Mouse (Mus musculus): ENCODE data around the gene Lpar3. TPM values are rescaled to one million over a fixed set of nuclear protein-coding genes. Genes with fewer than 3 reads are reported as not detected.

Gene Lpar3
- polyA plus RNA-seq, 1 experiment from 2014 or later: 0.68 TPM

- WGBS: 87% methylated on average over 11 of the region's 11 CpGs
Measured at GRCm38 (mm10) chr3:146275360-146276025, 54.7 kb downstream of the Lpar3 start.

GRCm38 (mm10) chr3:146276026-146276409, 55.3 kb downstream of the Lpar3 start:
- no peak overlapping the region for H3K27ac ChIP-seq
- no peak overlapping the region for H3K4me3 ChIP-seq
- H3K9me3 ChIP-seq: no peaks in the 10 kb centered on the region
- WGBS: 51% methylated on average over 4 of the region's 4 CpGs
- H3K27me3 ChIP-seq (ENCODE audit: insufficient read depth, poor library complexity, severe bottlenecking): no peaks in the 10 kb centered on the region
- no peaks in the 10 kb centered on the region for H3K36me3 ChIP-seq
- peaks cover 16% of the 10 kb centered on the region for H3K4me1 ChIP-seq (replicated peaks)
- DNase-seq (ENCODE audit: low spot score): no peak

More at GRCm38 (mm10) chr3:146275360-146276025, 54.7 kb downstream of the Lpar3 start:
- Histone ChIP-seq H3K4me3 (no peak overlapping the region), H3K27ac (no peak overlapping the region), H3K9me3 (no peaks in the 10 kb centered on the region), H3K36me3 (no peaks in the 10 kb centered on the region), H3K4me1 (replicated peaks) (peaks cover 16% of the 10 kb centered on the region), H3K27me3 (ENCODE audit: insufficient read depth, poor library complexity, severe bottlenecking) (no peaks in the 10 kb centered on the region)
- DNase-seq (ENCODE audit: low spot score): no peak

- H3K4me3 ChIP-seq: no peak overlapping the region
- H3K4me1 ChIP-seq (replicated peaks): peaks cover 16% of the 10 kb centered on the region
- H3K27me3 ChIP-seq (ENCODE audit: insufficient read depth, poor library complexity, severe bottlenecking): no peaks in the 10 kb centered on the region
- no peak for DNase-seq (ENCODE audit: low spot score)
- 93% methylated on average over 4 of the region's 4 CpGs for WGBS
- H3K9me3 ChIP-seq: no peaks in the 10 kb centered on the region
- H3K27ac ChIP-seq: no peak overlapping the region
- no peaks in the 10 kb centered on the region for H3K36me3 ChIP-seq
Measured at GRCm38 (mm10) chr3:146276991-146277390, 56.2 kb downstream of the Lpar3 start.

- H3K9me3 ChIP-seq: no peaks in the 10 kb centered on the region
- no peak overlapping the region for H3K4me3 ChIP-seq
- H3K27me3 ChIP-seq (ENCODE audit: insufficient read depth, poor library complexity, severe bottlenecking): no peaks in the 10 kb centered on the region
- H3K27ac ChIP-seq: no peak overlapping the region
- WGBS: 79% methylated on average over 11 of the region's 11 CpGs
- DNase-seq (ENCODE audit: low spot score): no peak
- no peaks in the 10 kb centered on the region for H3K36me3 ChIP-seq
- peaks cover 16% of the 10 kb centered on the region for H3K4me1 ChIP-seq (replicated peaks)
Measured at GRCm38 (mm10) chr3:146277456-146277855, 56.7 kb downstream of the Lpar3 start.

GRCm38 (mm10) chr3:146278195-146279140, 57.7 kb downstream of the Lpar3 start:
- peak overlapping the region; percentile 24; the same call in 1 of the 2 replicates for H3K27ac ChIP-seq

GRCm38 (mm10) chr3:146283732-146284361, 63.1 kb downstream of the Lpar3 start:
- Histone ChIP-seq H3K27me3 (ENCODE audit: insufficient read depth, poor library complexity, severe bottlenecking) (no peaks in the 10 kb centered on the region), H3K36me3 (no peaks in the 10 kb centered on the region), H3K9me3 (no peaks in the 10 kb centered on the region), H3K4me1 (replicated peaks) (peaks cover 2% of the 10 kb centered on the region; the same call in 1 of the 2 replicates), H3K27ac (no peak overlapping the region), H3K4me3 (no peak overlapping the region)
- 76% methylated on average over 3 of the region's 3 CpGs for WGBS
- no peak for DNase-seq (ENCODE audit: low spot score)

More at GRCm38 (mm10) chr3:146278195-146279140, 57.7 kb downstream of the Lpar3 start:
- Histone ChIP-seq H3K27me3 (ENCODE audit: insufficient read depth, poor library complexity, severe bottlenecking) (no peaks in the 10 kb centered on the region), H3K4me3 (no peak overlapping the region), H3K4me1 (replicated peaks) (peaks cover 16% of the 10 kb centered on the region), H3K9me3 (no peaks in the 10 kb centered on the region), H3K36me3 (no peaks in the 10 kb centered on the region)
- 76% methylated on average over 13 of the region's 13 CpGs for WGBS
- DNase-seq (ENCODE audit: low spot score): no peak

GRCm38 (mm10) chr3:146286118-146286517, 65.4 kb downstream of the Lpar3 start:
- Histone ChIP-seq H3K36me3 (no peaks in the 10 kb centered on the region), H3K4me1 (replicated peaks) (no peaks in the 10 kb centered on the region)

GRCm38 (mm10) chr3:146291928-146292327, 71.2 kb downstream of the Lpar3 start:
- 67% methylated on average over 3 of the region's 3 CpGs for WGBS
- no peaks in the 10 kb centered on the region for H3K9me3 ChIP-seq
- no peak overlapping the region for H3K27ac ChIP-seq
- DNase-seq (ENCODE audit: low spot score): no peak
- no peaks in the 10 kb centered on the region for H3K27me3 ChIP-seq (ENCODE audit: insufficient read depth, poor library complexity, severe bottlenecking)
- H3K4me1 ChIP-seq (replicated peaks): no peaks in the 10 kb centered on the region
- no peaks in the 10 kb centered on the region for H3K36me3 ChIP-seq
- no peak overlapping the region for H3K4me3 ChIP-seq

More at GRCm38 (mm10) chr3:146286118-146286517, 65.4 kb downstream of the Lpar3 start:
- no peak for DNase-seq (ENCODE audit: low spot score)
- H3K4me3 ChIP-seq: no peak overlapping the region
- 88% methylated on average over 4 of the region's 4 CpGs for WGBS
- H3K9me3 ChIP-seq: no peaks in the 10 kb centered on the region
- H3K27me3 ChIP-seq (ENCODE audit: insufficient read depth, poor library complexity, severe bottlenecking): no peaks in the 10 kb centered on the region
- H3K27ac ChIP-seq: no peak overlapping the region

GRCm38 (mm10) chr3:146292515-146292914, 71.8 kb downstream of the Lpar3 start:
- no peak for DNase-seq (ENCODE audit: low spot score)
- Histone ChIP-seq H3K4me3 (no peak overlapping the region), H3K36me3 (no peaks in the 10 kb centered on the region), H3K27me3 (ENCODE audit: insufficient read depth, poor library complexity, severe bottlenecking) (no peaks in the 10 kb centered on the region), H3K9me3 (no peaks in the 10 kb centered on the region), H3K4me1 (replicated peaks) (no peaks in the 10 kb centered on the region), H3K27ac (no peak overlapping the region)
- 85% methylated on average over 5 of the region's 5 CpGs for WGBS

GRCm38 (mm10) chr3:146302451-146302850, 81.7 kb downstream of the Lpar3 start:
- no peaks in the 10 kb centered on the region for H3K9me3 ChIP-seq
- no peaks in the 10 kb centered on the region for H3K27me3 ChIP-seq (ENCODE audit: insufficient read depth, poor library complexity, severe bottlenecking)
- peaks cover 12% of the 10 kb centered on the region; the same call in 1 of the 2 replicates for H3K4me1 ChIP-seq (replicated peaks)
- H3K27ac ChIP-seq: no peak overlapping the region
- no peak for DNase-seq (ENCODE audit: low spot score)
- no peak overlapping the region for H3K4me3 ChIP-seq
- H3K36me3 ChIP-seq: no peaks in the 10 kb centered on the region
- 90% methylated on average over 3 of the region's 3 CpGs for WGBS

- 94% methylated on average over 5 of the region's 5 CpGs for WGBS
- no peak overlapping the region for H3K4me3 ChIP-seq
- peaks cover 13% of the 10 kb centered on the region; the same call in 1 of the 2 replicates for H3K4me1 ChIP-seq (replicated peaks)
Measured at GRCm38 (mm10) chr3:146303194-146303593, 82.4 kb downstream of the Lpar3 start.

GRCm38 (mm10) chr3:146304556-146305405, 84.0 kb downstream of the Lpar3 start:
- 88% methylated on average over 21 of the region's 21 CpGs for WGBS
- H3K36me3 ChIP-seq: no peaks in the 10 kb centered on the region
- H3K27ac ChIP-seq: 0 out of 2 replicates have a peak overlapping the region, but pooled peaks have one; percentile 8
- no peaks in the 10 kb centered on the region for H3K27me3 ChIP-seq (ENCODE audit: insufficient read depth, poor library complexity, severe bottlenecking)
- peaks cover 15% of the 10 kb centered on the region for H3K4me1 ChIP-seq (replicated peaks)
- no peaks in the 10 kb centered on the region for H3K9me3 ChIP-seq
- no peak overlapping the region for H3K4me3 ChIP-seq
- no peak for DNase-seq (ENCODE audit: low spot score)

More at GRCm38 (mm10) chr3:146303194-146303593, 82.4 kb downstream of the Lpar3 start:
- Histone ChIP-seq H3K27me3 (ENCODE audit: insufficient read depth, poor library complexity, severe bottlenecking) (no peaks in the 10 kb centered on the region), H3K36me3 (no peaks in the 10 kb centered on the region), H3K9me3 (no peaks in the 10 kb centered on the region), H3K27ac (no peak overlapping the region)
- no peak for DNase-seq (ENCODE audit: low spot score)

All from hindbrain, embryonic 10.5 days (tissue).